Mouse (Mus musculus) hematopoietic stem cell, adult 5-6 weeks (primary cell): Measurements from ENCODE around the gene Heg1. TPM values are rescaled to one million over a fixed set of nuclear protein-coding genes. Genes with fewer than 3 reads are reported as not detected.

Source experiments
- ATAC-seq, 2 experiments: fragments of 125-278 bp in 1 of 2; replicated peaks in 1 of 2; 2 replicates each; pipeline ENCODE4 v1.8.0; 2016 to 2017; ENCODE audit warnings: inconsistent platforms in 2 of 2, mild to moderate bottlenecking in 2 of 2, moderate number of reproducible peaks in 2 of 2, low read depth in 1 of 2, moderate TSS enrichment in 1 of 2; ENCODE audit not compliant: low FRiP score in 2 of 2, poor library complexity in 2 of 2, severe bottlenecking in 2 of 2, insufficient read depth in 1 of 2, low TSS enrichment in 1 of 2
- total RNA-seq: library from RNA; stranded (forward); fragments of 172-1452, 232-1000 nt; gene quantifications from 2 replicates; pipeline ENCODE4 v1.2.3, GENCODE M21; 2017

The Heg1 gene
- total RNA-seq, 1 experiment from 2014 or later: 63.4 TPM

- peak; percentile 69 to 85 for ATAC-seq
Observed at GRCm38 (mm10) chr16:33820269-33821178, 136.4 kb downstream of the Heg1 start.

Other genes starting within 250 kb of the Heg1 start
- 0.55 TPM in 1 of 2 replicates, not detected in the other for gene Slc12a8, start 167.0 kb upstream of the Heg1 start, total RNA-seq
- gene Muc13, start 109.7 kb downstream of the Heg1 start, total RNA-seq: 164 and 205 TPM in 2 replicates
- gene Itgb5, start 145.3 kb downstream of the Heg1 start, total RNA-seq: 19.9 and 28.9 TPM in 2 replicates